Mouse (Mus musculus): ENCODE data around the gene Ccdc30.
"Not testable (repeated sequence)": the region's sequence is repeated elsewhere in the genome, so short reads cannot be mapped to it uniquely, and the experiment has no call there.

Gene Ccdc30

DNA sequence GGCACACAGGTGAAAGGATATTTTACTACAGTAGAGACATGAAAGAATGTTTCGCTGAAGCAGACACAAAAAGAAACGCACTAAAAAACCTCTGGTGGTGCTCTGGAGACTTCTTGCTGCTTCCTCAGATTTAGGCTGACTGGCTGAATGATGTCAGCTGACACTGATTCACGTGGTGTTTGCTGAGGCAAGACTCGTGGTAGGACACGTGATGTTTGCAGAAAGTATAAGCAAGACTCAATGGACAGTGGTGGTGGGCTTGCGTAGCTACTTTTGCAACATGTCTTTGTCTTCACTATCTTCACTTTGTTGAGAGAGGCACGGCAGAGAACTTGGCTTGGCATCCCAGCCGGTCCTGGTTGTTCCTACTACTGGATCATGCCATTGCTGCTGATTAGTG lies 112.0 kb downstream of the Ccdc30 start:
- DNase-seq (ENCODE audit: low spot score) = no peak

DNA sequence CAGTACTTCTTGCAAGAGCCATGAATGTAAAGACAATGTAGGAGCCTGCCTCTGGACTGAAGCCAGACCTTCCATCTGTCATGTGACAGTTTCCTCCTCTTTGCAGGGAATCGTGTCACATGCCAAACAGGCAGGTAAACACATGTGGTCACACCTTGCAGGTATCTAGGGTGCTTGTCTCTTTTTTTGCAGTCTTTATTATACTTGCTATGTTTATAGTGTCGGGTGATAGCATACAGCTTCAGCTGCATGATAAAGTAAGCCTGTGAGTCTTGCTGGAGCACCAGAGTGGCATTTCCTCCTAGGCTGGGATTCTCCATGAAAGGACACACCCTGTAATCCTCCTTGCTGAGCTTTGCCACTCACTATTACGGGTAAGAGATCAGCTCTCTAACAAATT lies 113.5 kb downstream of the Ccdc30 start:
- no peak for DNase-seq (ENCODE audit: low spot score)

DNA sequence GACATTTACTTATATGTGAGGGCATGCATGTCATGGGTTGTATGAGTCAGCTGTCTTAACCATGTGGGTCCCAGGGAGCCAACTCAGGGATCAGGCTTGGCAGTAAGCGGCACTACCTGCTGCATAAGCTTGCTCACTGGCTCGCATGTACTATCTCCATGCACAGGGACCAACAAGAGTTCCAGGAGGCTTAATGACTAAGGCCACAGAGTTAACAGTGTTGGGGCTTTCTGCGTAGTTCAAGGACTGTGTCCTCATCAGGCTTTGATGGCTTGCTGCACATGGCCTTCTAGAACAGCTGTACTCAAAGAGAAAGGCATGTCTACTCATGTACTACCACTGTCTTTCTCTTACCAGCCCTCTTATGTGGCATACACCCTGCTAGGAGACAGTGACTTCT lies 114.6 kb downstream of the Ccdc30 start:
- no peak for DNase-seq (ENCODE audit: low spot score)

- no peak for DNase-seq (ENCODE audit: low spot score)
Observed at GRCm38 (mm10) chr4:119297361-119297760, 118.0 kb downstream of the Ccdc30 start.

DNA sequence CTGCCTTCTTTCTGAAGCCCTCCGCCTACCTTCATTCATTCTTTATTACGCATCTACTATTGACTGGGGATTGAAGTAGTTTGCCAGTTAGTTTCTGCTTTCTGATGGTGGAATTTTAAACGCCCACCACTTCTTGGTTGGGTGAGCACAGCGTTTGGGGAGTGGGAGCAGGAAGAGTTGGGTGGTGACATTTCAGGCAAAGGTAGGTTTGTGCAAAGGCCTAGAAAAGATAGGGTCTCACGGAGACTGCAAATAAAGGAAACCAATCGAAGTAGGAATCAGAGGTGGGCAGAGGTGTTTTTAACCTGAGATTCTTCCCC lies 120.2 kb downstream of the Ccdc30 start:
- peak; percentile 14 for DNase-seq (ENCODE audit: low spot score)

DNA sequence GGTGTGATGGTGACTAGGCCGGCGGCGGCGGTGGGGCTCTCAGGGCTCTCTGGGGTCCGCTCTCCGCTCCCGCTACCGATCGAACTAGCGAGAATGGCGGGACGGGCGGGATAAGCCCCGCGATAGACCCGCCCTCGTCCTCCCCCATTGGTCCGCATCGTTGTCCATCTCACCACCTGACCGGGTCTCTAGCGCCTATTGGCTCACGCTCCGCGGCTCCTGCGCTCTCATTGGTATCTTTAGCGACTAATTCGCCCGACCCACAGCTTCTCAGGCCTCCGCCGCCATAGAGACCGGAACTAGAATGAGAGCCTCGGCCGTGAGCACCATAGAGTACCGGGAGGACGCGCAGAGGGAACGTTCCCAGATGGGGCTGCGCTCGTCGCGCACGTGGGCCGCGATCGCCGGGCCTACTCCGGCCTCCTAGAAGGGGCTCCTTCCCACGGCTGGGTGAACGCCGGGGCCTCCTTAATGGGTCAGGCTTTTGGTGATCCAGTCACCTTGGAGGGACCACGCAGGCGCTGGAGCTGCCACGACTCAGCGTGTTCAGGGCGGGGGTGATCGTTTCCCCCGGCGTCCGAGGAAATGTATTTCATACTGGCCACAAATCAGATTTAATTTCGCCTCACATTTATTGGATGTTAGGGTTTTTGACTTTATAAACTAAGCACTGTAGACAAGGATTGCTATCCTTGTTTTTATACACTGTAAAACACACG lies 120.7 kb downstream of the Ccdc30 start, which contains the start of gene Ybx1:
Gene Ybx1 (minus strand): TSS at position 190 of the 719 bp plus-strand sequence.
- DNase-seq (ENCODE audit: low spot score) = peak; percentile 99

- no peak for DNase-seq (ENCODE audit: low spot score)
Observed at GRCm38 (mm10) chr4:119293574-119294258, 121.6 kb downstream of the Ccdc30 start.

DNA sequence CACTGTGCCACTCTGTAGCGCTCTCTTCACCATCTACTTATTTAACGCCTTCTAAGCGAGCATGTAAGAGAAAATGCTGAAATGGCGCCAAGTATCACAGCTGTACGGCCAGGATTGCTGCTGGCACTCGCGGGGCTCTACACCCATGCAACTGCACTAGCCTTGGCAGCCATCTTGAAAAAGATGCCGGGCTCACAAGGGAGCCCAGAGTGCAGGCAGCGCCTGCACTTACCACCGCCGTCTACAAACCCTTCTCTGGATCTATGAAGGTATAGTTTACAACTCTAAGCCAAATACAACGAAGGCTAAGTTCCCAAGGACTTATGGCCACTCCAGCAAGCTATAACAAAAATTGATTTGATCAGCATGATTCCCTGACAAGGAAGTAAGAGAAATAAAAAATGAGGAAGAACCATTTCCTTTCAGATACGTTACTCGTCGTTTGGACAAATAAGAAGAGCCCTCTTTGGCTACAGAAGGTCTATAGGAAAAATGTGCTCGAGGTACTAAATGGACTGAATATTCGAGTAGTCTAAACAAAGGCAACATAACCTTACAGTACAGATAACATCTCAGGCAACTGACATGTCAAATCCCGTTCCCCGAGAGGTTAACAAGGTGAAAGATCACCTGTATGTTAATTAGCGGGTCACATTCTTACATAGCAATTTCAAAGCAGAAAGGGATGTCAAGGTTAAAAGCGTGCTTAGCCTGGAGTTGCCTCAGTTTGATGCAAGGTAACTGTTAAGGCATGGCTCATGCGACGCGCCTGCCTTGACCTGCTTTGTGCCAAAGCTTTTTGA lies 122.3 kb downstream of the Ccdc30 start:
- peak; percentile 73 for DNase-seq (ENCODE audit: low spot score)

DNA sequence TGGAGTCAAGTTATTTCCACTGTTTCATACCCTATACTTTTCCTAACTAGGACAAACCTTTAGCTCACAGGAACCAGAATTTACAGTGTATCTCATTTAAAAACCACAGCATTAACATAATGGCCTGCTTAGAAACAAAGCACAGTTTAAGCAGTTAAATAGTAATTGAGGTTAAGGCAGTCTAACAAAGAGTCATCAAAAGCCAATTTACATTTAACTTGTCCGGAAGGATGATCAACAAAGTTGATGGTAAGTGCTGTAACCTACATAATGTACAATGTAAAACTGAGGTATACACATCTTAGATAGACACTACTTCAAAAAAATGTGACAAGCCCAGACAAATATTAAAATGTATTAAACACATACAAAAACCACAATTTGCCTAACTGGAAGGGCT lies 123.4 kb downstream of the Ccdc30 start:
- DNase-seq (ENCODE audit: low spot score) = no peak

- no peak for DNase-seq (ENCODE audit: low spot score)
Observed at GRCm38 (mm10) chr4:119285336-119285735, 130.0 kb downstream of the Ccdc30 start.

DNA sequence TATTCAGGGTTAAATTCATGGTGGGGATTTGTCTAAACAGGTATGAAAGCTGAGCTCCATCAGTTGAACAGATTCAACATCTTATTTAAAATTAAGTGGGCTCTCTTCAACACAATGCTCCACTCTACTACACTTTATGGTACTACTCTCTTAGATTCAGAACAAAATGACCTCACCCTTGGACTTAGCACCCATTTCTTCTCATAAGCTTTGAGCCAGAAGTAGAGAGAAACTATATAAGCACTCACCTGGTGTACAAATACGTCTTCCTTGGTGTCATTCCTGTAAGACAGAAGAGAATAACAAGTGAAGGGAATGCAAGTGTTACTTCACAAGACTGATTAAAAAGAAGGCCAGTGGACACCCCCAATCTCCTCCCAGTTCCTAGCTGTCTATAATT lies 130.5 kb downstream of the Ccdc30 start:
- no peak for DNase-seq (ENCODE audit: low spot score)

DNA sequence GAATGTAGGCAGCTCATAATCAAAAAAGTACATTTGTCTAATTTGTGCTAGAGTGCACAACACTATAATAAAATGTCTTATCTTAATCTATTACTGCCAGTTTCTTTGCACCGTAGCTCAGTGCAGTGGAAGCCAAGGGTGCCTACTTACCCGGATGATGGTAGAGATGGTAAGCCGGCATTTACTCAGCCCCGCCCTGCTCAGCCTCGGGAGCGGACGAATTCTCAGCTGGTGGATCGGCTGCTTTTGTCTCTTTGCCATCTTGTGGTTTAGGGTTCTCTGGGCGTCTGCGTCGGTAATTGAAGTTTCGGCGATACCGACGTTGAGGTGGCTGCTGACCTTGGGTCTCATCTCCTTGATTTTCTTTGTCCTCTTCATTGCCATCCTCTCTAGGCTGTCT lies 136.5 kb downstream of the Ccdc30 start:
- not testable (repeated sequence) for DNase-seq (ENCODE audit: low spot score)

- DNase-seq (ENCODE audit: low spot score) = no peak
Observed at GRCm38 (mm10) chr4:119275726-119276125, 139.6 kb downstream of the Ccdc30 start.

DNA sequence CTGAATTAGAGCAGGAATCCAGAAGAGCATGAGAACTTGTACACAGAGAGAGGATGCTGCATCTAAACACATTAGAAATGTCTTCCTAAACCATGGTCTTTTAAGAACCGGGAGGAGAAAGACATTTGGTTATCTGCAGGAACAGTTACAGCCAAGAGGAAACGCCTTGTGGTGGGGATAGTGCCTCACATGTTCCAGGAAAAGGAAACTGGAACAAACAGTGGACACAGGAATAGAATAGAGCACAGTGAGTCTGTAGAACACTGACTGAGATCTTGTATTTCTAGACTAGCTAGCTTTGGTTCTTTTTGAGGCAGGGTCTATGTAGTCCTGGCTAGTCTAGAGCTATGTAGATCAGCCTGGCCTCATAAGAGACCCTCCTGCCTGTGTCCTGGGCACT lies 140.1 kb downstream of the Ccdc30 start:
- no peak for DNase-seq (ENCODE audit: low spot score)

DNA sequence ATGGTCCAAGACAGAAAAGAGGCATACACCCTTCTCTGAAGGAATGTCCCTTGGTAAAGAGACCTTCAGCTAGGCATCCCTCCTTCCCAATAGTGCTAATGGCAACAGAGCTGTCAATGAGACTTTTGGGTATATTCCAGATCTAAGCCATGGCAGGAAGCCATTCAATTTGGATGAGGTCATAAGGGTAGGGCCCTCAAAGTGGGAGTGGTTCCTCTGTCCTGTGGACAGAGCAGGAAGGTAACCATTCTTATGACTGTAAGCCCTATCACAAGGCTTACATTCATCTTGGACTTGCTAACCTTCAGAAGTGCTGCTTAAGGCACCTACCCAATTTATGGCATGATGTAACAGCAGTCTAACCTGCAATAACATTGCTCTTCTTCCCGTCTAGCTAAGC lies 140.7 kb downstream of the Ccdc30 start:
- DNase-seq (ENCODE audit: low spot score) = peak; percentile 47

Measured in adipocyte (in vitro differentiated cells).